Mouse (Mus musculus) brain, embryonic 14.5 days (tissue): Measurements from ENCODE around the gene Batf3.

Experiments
- CTCF ChIP-seq: fragments of 200-500 bp; IDR thresholded peaks from 2 replicates; pipeline ENCODE4 v1.5.1; 2012; ENCODE audit warnings: inconsistent platforms, mild to moderate bottlenecking, moderate library complexity, borderline replicate concordance; ENCODE audit not compliant: insufficient read depth, insufficient read length; ENCODE audit errors: extremely low read depth
- POLR2A ChIP-seq: fragments of 200-500 bp; IDR thresholded peaks from 2 replicates; pipeline ENCODE4 v1.6.1; 2012; ENCODE audit warnings: mild to moderate bottlenecking, inconsistent platforms, borderline replicate concordance; ENCODE audit not compliant: poor library complexity, insufficient read depth, insufficient read length, severe bottlenecking; ENCODE audit errors: extremely low read depth

DNA sequence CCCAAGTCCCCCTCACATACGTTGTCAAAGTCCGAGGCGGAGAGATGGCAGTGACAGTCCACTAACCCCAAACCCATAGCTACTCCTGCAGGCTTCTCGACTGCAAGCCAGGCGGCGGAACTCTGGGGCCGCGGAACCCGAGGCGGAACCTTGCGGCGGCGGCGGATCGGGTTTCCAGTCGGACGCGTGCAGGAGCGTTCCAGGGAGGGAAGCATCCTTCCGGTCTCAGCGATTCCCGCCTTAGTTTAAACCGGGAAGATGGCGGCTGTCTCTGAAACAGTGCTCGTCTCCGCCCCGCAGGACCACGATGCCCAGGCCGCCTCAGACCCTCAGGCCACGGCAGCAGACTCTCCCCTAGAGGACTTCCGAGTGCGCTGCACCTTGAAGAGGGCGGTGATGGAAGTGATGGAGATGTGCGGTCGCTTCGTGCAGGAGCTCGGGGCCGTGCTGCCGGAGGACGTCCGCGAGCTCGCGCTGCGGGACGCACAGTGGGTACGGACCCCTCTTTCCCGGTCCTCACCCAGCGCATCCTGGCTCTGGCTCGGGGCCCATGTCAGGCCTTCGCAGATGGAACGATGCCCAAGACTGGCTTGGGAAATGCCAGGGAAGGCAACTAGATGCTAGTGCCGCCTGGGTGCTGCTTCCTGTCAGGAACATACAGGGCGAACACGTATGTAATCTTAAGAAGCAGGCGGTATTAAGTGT, 34.7 kb upstream of the Batf3 start, which contains the start of the genes Tatdn3 and Nsl1:
- peak; percentile 18; the same call in 1 of the 2 replicates for TF ChIP-seq POLR2A
- TF ChIP-seq CTCF, result no peak
